Mouse (Mus musculus) lung, embryonic 16.5 days (tissue): Measurements from ENCODE around the gene Slc1a5. TPM values are rescaled to one million over a fixed set of nuclear protein-coding genes. Genes with fewer than 3 reads are reported as not detected.

Experiments used
- ATAC-seq: fragments of 200-750 bp; cut with Nextera tagmentation; 2 replicates; pipeline ENCODE4 v1.8.0; 2017; ENCODE audit warnings: low read depth, mild to moderate bottlenecking, moderate library complexity
- H3K27ac ChIP-seq: fragments of 300-500 bp; sonication (generic); 2 replicates; pipeline ENCODE4 v1.5.1; 2014; ENCODE audit warnings: mild to moderate bottlenecking, control low read depth, low read length
- H3K27me3 ChIP-seq: fragments of 300-500 bp; sonication (generic); 2 replicates; pipeline ENCODE4 v1.6.1; 2014; ENCODE audit warnings: low read depth, low read length, mixed read lengths; ENCODE audit not compliant: control insufficient read depth, insufficient read depth
- H3K36me3 ChIP-seq: fragments of 300-500 bp; sonication (generic); 2 replicates; pipeline ENCODE4 v1.6.1; 2014; ENCODE audit warnings: low read length; ENCODE audit not compliant: control insufficient read depth, insufficient read depth
- H3K4me1 ChIP-seq: fragments of 300-500 bp; sonication (generic); replicated peaks from 2 replicates; pipeline ENCODE4 v1.6.1; 2014; ENCODE audit warnings: low read length, mixed read lengths; ENCODE audit not compliant: control insufficient read depth, insufficient read depth
- H3K4me2 ChIP-seq: fragments of 300-500 bp; sonication (generic); 2 replicates; pipeline ENCODE4 v1.6.1; 2014; ENCODE audit warnings: low read depth, low read length, control low read depth
- H3K4me3 ChIP-seq: fragments of 300-500 bp; sonication (generic); 2 replicates; pipeline ENCODE4 v1.5.1; 2014; ENCODE audit warnings: mild to moderate bottlenecking, low read length, control low read depth
- H3K9ac ChIP-seq: fragments of 300-500 bp; sonication (generic); 2 replicates; pipeline ENCODE4 v1.6.1; 2014; ENCODE audit warnings: low read length, control low read depth
- H3K9me3 ChIP-seq: fragments of 300-500 bp; sonication (generic); 2 replicates; pipeline ENCODE4 v1.6.1; 2016; ENCODE audit warnings: low read length; ENCODE audit not compliant: control insufficient read depth
- WGBS: fragments of 180-500 bp; shearing (Covaris S2); extraction: QIAGEN DNeasy Blood & Tissue Kit; methylation state at CpG from one replicate; pipeline ENCODE4 v1.1.7; 2014; 5-methylcytosine and 5-hydroxymethylcytosine counted together
- polyA plus RNA-seq: library from polyadenylated mRNA; unstranded; fragments of >200 nt; fragmentation: Nextera tagmentation; extraction: Ambion mirVana; gene quantifications from 2 replicates; pipeline ENCODE4 v1.2.1, GENCODE M21; 2015

The Slc1a5 gene
- polyA plus RNA-seq, result 46.7 and 47.2 TPM in 2 replicates

- Histone ChIP-seq H3K27ac (peak within 1 kb of the TSS; percentile 52), H3K9me3 (no peaks in the 10 kb centered on the region), H3K36me3 (no peaks in the 10 kb centered on the region), H3K9ac (peak within 1 kb of the TSS; percentile 75), H3K4me2 (peak within 1 kb of the TSS; percentile 95), H3K4me3 (peak within 1 kb of the TSS; percentile 66), H3K27me3 (no peaks in the 10 kb centered on the region), H3K4me1 (peaks cover 27% of the 10 kb centered on the region)
- ATAC-seq, result peak; percentile 80
- WGBS, result 2% methylated on average over 34 of the region's 34 CpGs
These were observed at the start of gene Slc1a5 for GRCm38 (mm10) chr7:16780825-16781554. TSS of gene Slc1a5 (plus strand) at chr7:16781340.

GRCm38 (mm10) chr7:16731893-16732422, 49.2 kb upstream of the Slc1a5 start:
- Histone ChIP-seq H3K36me3 (no peaks in the 10 kb centered on the region), H3K4me1 (peaks cover 11% of the 10 kb centered on the region; the same call in 1 of the 2 replicates), H3K4me2 (no peak overlapping the region), H3K27me3 (no peaks in the 10 kb centered on the region), H3K4me3 (no peak overlapping the region), H3K9me3 (no peaks in the 10 kb centered on the region), H3K9ac (no peak overlapping the region), H3K27ac (no peak overlapping the region)
- WGBS, result 46% methylated on average over 7 of the region's 7 CpGs
- ATAC-seq, result no peak

GRCm38 (mm10) chr7:16737606-16738072, 43.5 kb upstream of the Slc1a5 start:
- H3K4me2 ChIP-seq, result peak overlapping the region; percentile 83
- no peaks in the 10 kb centered on the region for H3K36me3 ChIP-seq
- peak overlapping the region; percentile 94 for H3K4me3 ChIP-seq
- peak overlapping the region; percentile 61 for H3K9ac ChIP-seq
- H3K9me3 ChIP-seq, result no peaks in the 10 kb centered on the region
- H3K27ac ChIP-seq, result no peak overlapping the region
- H3K4me1 ChIP-seq, result peaks cover 14% of the 10 kb centered on the region
- WGBS, result 33% methylated on average over 10 of the region's 10 CpGs
- no peaks in the 10 kb centered on the region for H3K27me3 ChIP-seq
- peak; percentile 8; the same call in 1 of the 2 replicates for ATAC-seq

GRCm38 (mm10) chr7:16738073-16738696, 43.0 kb upstream of the Slc1a5 start, which contains the start of gene Ap2s1:
TSS of gene Ap2s1 (plus strand) at chr7:16738410.
- no peaks in the 10 kb centered on the region for H3K27me3 ChIP-seq
- ATAC-seq, result peak; percentile 97
- WGBS, result under 1% methylated on average over 34 of the region's 34 CpGs
- H3K9ac ChIP-seq, result peak within 1 kb of the TSS; percentile 95
- H3K27ac ChIP-seq, result peak within 1 kb of the TSS; percentile 50
- peak within 1 kb of the TSS; percentile 83 for H3K4me2 ChIP-seq
- H3K4me3 ChIP-seq, result peak within 1 kb of the TSS; percentile 94
- H3K36me3 ChIP-seq, result no peaks in the 10 kb centered on the region; the same call in 1 of the 2 replicates
- H3K9me3 ChIP-seq, result no peaks in the 10 kb centered on the region
- peaks cover 14% of the 10 kb centered on the region for H3K4me1 ChIP-seq

- Histone ChIP-seq H3K4me3 (peak overlapping the region; percentile 94), H3K27ac (peak overlapping the region; percentile 50; the same call in 1 of the 2 replicates), H3K27me3 (no peaks in the 10 kb centered on the region), H3K4me2 (peak overlapping the region; percentile 83), H3K9ac (peak overlapping the region; percentile 95), H3K36me3 (peaks cover 7% of the 10 kb centered on the region; the same call in 1 of the 2 replicates), H3K9me3 (no peaks in the 10 kb centered on the region), H3K4me1 (peaks cover 14% of the 10 kb centered on the region)
- ATAC-seq, result no peak
- WGBS, result 51% methylated on average over 10 of the region's 10 CpGs
These were observed 42.0 kb upstream of the Slc1a5 start for GRCm38 (mm10) chr7:16739056-16739604.

- H3K4me1 ChIP-seq, result no peaks in the 10 kb centered on the region
- no peaks in the 10 kb centered on the region for H3K9me3 ChIP-seq
- no peak overlapping the region for H3K27ac ChIP-seq
- ATAC-seq, result no peak
- 72% methylated on average over 4 of the region's 4 CpGs for WGBS
- no peak overlapping the region for H3K9ac ChIP-seq
- H3K27me3 ChIP-seq, result no peaks in the 10 kb centered on the region
- peaks cover 24% of the 10 kb centered on the region for H3K36me3 ChIP-seq
- no peak overlapping the region for H3K4me3 ChIP-seq
- H3K4me2 ChIP-seq, result no peak overlapping the region
These were observed 35.8 kb upstream of the Slc1a5 start for GRCm38 (mm10) chr7:16745373-16745772.

GRCm38 (mm10) chr7:16746093-16746492, 35.0 kb upstream of the Slc1a5 start:
- peak; percentile 56; the same call in 1 of the 2 replicates for ATAC-seq
- no peaks in the 10 kb centered on the region for H3K4me1 ChIP-seq
- H3K27ac ChIP-seq, result no peak overlapping the region
- no peak overlapping the region for H3K9ac ChIP-seq
- no peak overlapping the region for H3K4me3 ChIP-seq
- H3K36me3 ChIP-seq, result peaks cover 24% of the 10 kb centered on the region
- no peaks in the 10 kb centered on the region for H3K27me3 ChIP-seq
- 58% methylated on average over 3 of the region's 3 CpGs for WGBS
- no peak overlapping the region for H3K4me2 ChIP-seq
- no peaks in the 10 kb centered on the region for H3K9me3 ChIP-seq

GRCm38 (mm10) chr7:16747656-16748055, 33.5 kb upstream of the Slc1a5 start:
- Histone ChIP-seq H3K4me2 (no peak overlapping the region), H3K36me3 (peaks cover 24% of the 10 kb centered on the region), H3K4me1 (no peaks in the 10 kb centered on the region), H3K9me3 (no peaks in the 10 kb centered on the region), H3K27ac (no peak overlapping the region), H3K27me3 (no peaks in the 10 kb centered on the region), H3K4me3 (no peak overlapping the region), H3K9ac (no peak overlapping the region)
- 87% methylated on average over 6 of the region's 6 CpGs for WGBS
- no peak for ATAC-seq

GRCm38 (mm10) chr7:16752016-16752415, 29.1 kb upstream of the Slc1a5 start:
- no peak for ATAC-seq
- no peak overlapping the region for H3K27ac ChIP-seq
- no peaks in the 10 kb centered on the region for H3K4me1 ChIP-seq
- peaks cover 17% of the 10 kb centered on the region for H3K36me3 ChIP-seq
- H3K9ac ChIP-seq, result no peak overlapping the region
- 72% methylated on average over 12 of the region's 12 CpGs for WGBS
- H3K4me3 ChIP-seq, result no peak overlapping the region
- no peak overlapping the region for H3K4me2 ChIP-seq
- H3K27me3 ChIP-seq, result no peaks in the 10 kb centered on the region
- H3K9me3 ChIP-seq, result no peaks in the 10 kb centered on the region
